Mouse (Mus musculus) gastrocnemius, postnatal 4 days (tissue): Measurements from ENCODE around the gene Mrpl30. TPM values are rescaled to one million over a fixed set of nuclear protein-coding genes. Genes with fewer than 3 reads are reported as not detected.

ENCODE experiments used
- DNase-seq, 2 experiments: peaks; one replicate each; pipeline ENCODE4 v3.0.0; 2021 to 2022; ENCODE audit warnings: low spot score in 2 of 2, mixed read lengths in 2 of 2
- total RNA-seq, 2 experiments: library from RNA; stranded (reverse); gene quantifications; 2 replicates each; pipeline ENCODE4 v1.2.3; 2021

Gene Mrpl30
- total RNA-seq, 2 experiments from 2014 or later = 233 to 247 TPM

DNA sequence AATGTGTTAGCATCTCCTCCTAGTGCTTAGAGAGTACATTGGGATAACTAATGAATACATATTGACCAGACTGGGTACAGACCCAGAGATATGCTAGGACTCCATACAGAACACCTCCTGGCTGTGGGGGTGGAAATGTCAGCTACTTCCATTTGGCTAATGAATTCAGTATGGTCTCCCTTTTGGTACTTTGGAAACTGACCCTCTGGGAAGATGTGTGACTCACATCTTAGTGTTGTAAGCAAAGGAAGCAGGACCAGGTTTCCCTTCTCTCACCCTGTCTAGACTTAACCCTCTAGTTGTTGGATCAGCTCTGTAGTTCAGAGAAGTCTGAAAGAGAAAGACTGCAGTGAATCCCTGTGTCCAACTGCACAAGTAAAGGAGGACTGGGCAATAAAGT lies 4.3 kb downstream of the Mrpl30 start:
- DNase-seq = no peak

DNA sequence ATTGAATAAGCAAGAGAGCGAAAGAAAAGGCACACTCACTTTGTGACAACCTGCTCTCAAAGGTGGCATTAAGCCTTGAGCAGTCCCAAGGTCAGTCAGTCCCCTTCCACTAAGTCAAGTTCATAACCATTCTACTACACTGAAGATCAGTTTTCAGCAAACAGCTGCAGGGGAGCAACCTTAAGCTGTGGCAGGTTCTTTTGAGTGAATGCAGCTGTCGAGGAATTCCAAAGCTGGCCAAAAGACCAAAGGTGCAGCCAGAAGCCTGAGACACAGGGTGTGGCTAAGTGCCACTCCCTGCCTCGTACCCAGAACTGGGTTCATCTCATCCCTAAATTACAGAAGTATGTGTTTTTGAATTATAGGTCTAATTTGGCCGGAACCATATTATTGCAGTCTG lies 9.5 kb downstream of the Mrpl30 start:
- DNase-seq = no peak

DNA sequence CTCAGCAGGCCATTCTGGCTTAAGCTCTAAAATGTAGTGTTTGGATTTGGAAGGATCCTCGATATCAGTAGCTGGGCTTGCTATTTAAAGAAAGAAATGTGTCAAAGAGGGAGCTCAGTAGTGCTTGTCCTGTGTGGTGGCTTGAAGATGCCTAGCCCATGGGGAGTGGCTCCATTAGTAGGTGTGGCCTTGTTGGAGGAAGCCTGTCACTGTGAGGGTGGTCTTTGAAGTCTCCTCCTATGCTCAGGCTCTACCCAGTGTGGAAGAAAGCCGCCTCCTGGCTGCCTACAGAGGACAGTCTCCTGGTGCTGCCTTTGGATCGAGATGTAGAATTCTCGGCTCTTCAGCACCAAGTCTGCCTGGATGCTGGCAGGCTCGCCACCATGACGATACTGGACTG lies 10.0 kb downstream of the Mrpl30 start:
- no peak for DNase-seq

DNA sequence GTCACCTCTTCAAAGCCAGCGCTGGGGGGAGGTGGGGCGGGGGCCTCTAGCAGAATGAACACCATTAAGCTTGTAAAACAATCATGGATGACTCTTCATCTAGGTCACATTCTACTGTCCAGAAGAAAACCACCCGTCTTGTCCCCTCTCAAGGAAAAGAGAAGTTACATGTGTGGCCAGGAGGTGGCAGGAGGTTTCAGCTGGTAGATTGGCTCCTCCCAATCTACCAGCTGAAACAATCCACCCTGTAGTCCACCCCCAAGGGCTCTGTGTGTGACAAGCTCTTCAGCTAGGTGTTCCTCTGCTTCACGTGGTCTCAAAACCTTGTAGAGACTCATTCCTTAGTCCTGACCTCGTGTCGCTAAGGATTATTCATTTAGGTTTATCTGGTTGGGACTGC lies 12.9 kb downstream of the Mrpl30 start:
- no peak for DNase-seq

DNA sequence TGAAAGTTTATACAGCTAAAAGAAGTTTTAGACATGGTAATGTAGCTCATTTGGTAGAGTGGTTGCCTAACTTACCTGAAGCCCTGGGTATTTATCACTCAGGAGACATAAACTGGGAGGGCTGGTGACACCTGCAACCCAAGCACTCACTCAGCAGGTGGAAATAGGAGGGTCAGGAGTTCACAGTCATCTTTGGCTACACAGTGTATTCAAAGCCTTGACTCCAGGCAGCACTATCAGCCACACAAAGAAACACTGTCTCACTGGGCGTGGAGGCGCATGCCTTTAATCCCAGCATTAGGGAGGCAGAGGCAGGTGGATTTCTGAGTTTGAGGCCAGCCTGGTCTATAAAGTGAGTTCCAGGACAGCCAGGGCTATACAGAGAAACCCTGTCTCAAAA lies 22.5 kb downstream of the Mrpl30 start:
- DNase-seq = no peak

DNA sequence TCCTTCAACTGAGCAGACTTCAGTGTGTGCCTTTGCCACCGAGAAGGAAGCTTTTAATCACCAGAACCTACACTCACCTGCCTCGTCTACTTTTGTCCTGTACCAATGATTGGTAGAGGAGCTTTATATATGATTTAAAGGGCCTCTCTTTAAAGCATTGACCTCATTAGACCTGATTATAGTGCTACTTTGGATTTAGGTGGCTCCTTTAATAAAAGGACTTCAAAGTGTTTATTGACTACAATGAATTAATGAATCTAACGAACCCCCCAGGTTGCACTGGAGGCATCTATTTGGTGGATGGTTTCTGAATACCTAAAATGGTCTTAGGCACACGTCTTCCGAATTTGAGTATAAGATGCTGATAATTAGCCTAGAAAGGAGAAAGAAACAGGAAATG lies 26.1 kb downstream of the Mrpl30 start, which contains the start of gene Lyg2:
Gene Lyg2, minus strand, starts transcription at position 101 of the 400 bp plus-strand sequence.
- DNase-seq = no peak

DNA sequence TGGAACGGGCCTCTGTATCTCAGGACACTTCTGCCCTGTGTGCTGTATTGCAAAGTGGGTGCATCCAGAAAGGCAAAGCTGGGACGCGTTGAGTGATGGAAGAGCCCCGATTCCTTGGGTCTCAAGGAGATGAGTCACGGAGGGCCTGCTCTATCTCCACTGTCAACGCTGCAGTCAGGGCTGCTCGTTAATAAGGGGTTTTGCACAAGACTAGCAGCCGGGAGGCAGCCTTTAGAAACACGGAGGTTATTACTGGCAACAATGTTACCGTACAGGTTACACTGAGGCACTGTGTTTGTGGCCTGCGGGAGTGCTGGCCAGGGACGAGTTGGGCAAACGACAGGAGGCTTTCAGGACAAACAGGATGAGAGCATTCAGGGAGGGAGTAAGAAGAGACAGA lies 27.4 kb downstream of the Mrpl30 start:
- DNase-seq = no peak

DNA sequence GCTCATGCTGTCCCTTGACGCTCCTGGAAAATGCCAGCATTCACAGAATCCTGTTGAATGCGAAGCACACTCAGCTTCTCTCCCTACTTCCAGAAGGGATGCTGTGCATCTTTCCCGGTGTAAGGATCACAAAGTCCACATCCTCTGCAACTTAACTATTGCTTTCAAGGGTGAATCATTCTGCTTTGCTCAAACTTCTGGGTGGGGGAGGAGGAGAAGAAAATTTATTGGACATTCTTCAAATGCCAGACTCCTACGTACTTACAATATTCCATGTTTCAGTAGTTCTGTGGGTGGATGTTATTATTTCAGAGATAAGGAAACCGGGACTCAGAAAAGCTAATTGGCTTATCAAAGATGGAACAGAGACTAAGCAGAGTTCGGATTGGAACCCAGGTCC lies 27.8 kb downstream of the Mrpl30 start:
- DNase-seq = no peak

DNA sequence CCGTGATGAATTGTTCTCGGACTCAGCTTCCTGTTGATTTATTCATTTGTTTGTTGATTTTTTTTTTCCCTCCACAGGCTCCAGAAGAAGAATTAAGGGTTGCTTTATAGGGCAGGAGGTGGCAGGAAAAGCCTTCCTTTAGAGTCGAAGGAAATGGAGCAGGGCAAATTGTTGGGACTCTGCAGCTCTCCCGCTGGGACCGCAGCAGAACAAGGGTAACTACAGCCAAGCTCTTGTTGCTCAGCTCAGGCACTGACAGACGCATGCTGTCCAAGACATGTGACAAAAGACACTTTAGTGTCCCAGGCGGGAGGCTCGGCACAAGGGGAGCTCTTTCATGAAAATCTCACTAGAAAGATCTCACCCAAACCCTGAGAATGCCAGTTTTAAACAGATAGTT lies 32.3 kb downstream of the Mrpl30 start:
- no peak for DNase-seq

DNA sequence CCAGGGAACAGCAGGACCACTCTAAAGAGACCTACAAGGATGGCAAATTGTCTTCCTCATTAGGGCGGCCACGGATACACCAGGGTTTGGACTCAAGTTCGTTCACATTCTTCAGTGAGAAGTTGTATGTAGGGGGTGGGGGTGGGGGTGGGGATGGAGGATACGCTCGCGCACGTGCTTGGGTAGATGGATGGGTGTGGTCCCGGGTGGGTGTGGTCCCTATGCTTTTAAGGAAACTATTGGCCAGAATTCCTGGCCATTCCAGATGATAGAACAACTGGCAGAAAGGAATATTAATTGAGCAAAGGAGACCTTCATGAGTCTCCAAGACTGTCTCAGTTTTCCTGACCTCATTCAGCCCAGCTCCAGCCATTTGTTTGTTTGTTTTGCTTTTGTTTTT lies 35.7 kb downstream of the Mrpl30 start:
- no peak for DNase-seq

DNA sequence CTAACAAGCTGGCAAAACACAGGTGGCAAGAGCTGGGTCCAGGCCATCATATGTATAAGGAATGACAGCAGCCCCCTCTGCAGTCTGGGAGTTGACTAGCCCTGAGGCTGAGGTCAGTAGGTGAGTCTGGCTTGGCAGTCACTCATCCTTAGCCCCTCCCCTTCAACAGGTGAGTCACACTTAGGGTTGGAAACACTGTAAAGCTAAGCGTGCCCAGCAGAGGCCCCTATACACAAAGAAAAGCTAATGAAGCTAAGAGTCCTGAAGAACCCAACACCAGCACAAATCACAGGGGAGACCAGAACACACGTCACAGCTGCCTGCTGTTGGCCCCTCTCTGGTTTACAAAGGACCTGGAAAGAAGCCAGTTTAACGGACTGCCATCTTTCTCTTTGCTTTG lies 41.5 kb downstream of the Mrpl30 start:
- DNase-seq = no peak

Other genes with a start within 250 kb of the Mrpl30 start
- under 1 TPM; 0.59 to 0.65 TPM for gene 2010300C02Rik, start 170.4 kb upstream of the Mrpl30 start, total RNA-seq
- 1 to 10 TPM; 4.7 to 5.4 TPM for gene Tsga10, start 24.0 kb upstream of the Mrpl30 start, total RNA-seq
- gene Lipt1, start 18.7 kb upstream of the Mrpl30 start, total RNA-seq = 1 to 10 TPM; 6.8 to 7.4 TPM
- 1 to 10 TPM; 7.1 to 7.6 TPM for gene Mitd1, start 66 bp upstream of the Mrpl30 start, total RNA-seq
- gene Lyg2, start 26.0 kb downstream of the Mrpl30 start, total RNA-seq = not detected
- gene Lyg1, start 67.3 kb downstream of the Mrpl30 start, total RNA-seq = not detected
- gene Txndc9, start 107.4 kb downstream of the Mrpl30 start, total RNA-seq = 10 to 100 TPM; 60.7 to 61.4 TPM
- 10 to 100 TPM; 36.4 to 37.3 TPM for gene Eif5b, start 107.5 kb downstream of the Mrpl30 start, total RNA-seq
- gene Rev1, start 239.3 kb downstream of the Mrpl30 start, total RNA-seq = 10 to 100 TPM; 25.9 to 33.7 TPM